Mouse (Mus musculus) layer of hippocampus, adult 9-10 months (tissue): ENCODE measurements around the gene Gprc5b.
A peak's percentile ranks its signal among the peaks of the same experiment; 100 is the strongest.

ENCODE experiments used
- DNase-seq: peaks from one replicate; pipeline ENCODE4 v3.0.0; 2022; ENCODE audit warnings: low spot score

The Gprc5b gene

GRCm38 (mm10) chr7:118989275-118989856 lies 5.6 kb downstream of the Gprc5b start:
- no peak for DNase-seq

GRCm38 (mm10) chr7:118986369-118986768 lies 8.6 kb downstream of the Gprc5b start:
- DNase-seq = no peak

- DNase-seq = no peak
These were observed 9.2 kb downstream of the Gprc5b start for GRCm38 (mm10) chr7:118985786-118986185.

- DNase-seq = peak; percentile 59
These were observed 11.1 kb downstream of the Gprc5b start for GRCm38 (mm10) chr7:118983961-118984360.

- DNase-seq = no peak
These were observed 12.4 kb downstream of the Gprc5b start for GRCm38 (mm10) chr7:118982586-118982985.

- DNase-seq = no peak
These were observed 13.2 kb downstream of the Gprc5b start for GRCm38 (mm10) chr7:118981831-118982230.

- DNase-seq = no peak
These were observed 13.7 kb downstream of the Gprc5b start for GRCm38 (mm10) chr7:118981346-118981745.

- no peak for DNase-seq
These were observed 15.3 kb downstream of the Gprc5b start for GRCm38 (mm10) chr7:118979708-118980107.

- no peak for DNase-seq
These were observed 15.9 kb downstream of the Gprc5b start for GRCm38 (mm10) chr7:118979121-118979520.

- DNase-seq = no peak
These were observed 17.9 kb downstream of the Gprc5b start for GRCm38 (mm10) chr7:118977167-118977543.

- DNase-seq = peak; percentile 51
These were observed 18.4 kb downstream of the Gprc5b start for GRCm38 (mm10) chr7:118976414-118977166.

GRCm38 (mm10) chr7:118975837-118976236 lies 19.2 kb downstream of the Gprc5b start:
- DNase-seq = no peak

- DNase-seq = no peak
These were observed 21.6 kb downstream of the Gprc5b start for GRCm38 (mm10) chr7:118973377-118973776.

GRCm38 (mm10) chr7:118972306-118972705 lies 22.7 kb downstream of the Gprc5b start:
- no peak for DNase-seq

GRCm38 (mm10) chr7:118971499-118971898 lies 23.5 kb downstream of the Gprc5b start:
- no peak for DNase-seq

- DNase-seq = no peak
These were observed 26.1 kb downstream of the Gprc5b start for GRCm38 (mm10) chr7:118968870-118969269.

- no peak for DNase-seq
These were observed 29.8 kb downstream of the Gprc5b start for GRCm38 (mm10) chr7:118965198-118965597.

GRCm38 (mm10) chr7:118964777-118965176 lies 30.2 kb downstream of the Gprc5b start:
- DNase-seq = no peak

- no peak for DNase-seq
These were observed 35.8 kb downstream of the Gprc5b start for GRCm38 (mm10) chr7:118959209-118959608.

- DNase-seq = no peak
These were observed 38.3 kb downstream of the Gprc5b start for GRCm38 (mm10) chr7:118956616-118957246.

- DNase-seq = no peak
These were observed 40.0 kb downstream of the Gprc5b start for GRCm38 (mm10) chr7:118954968-118955367.

GRCm38 (mm10) chr7:118953626-118954282 lies 41.3 kb downstream of the Gprc5b start:
- DNase-seq = no peak

- DNase-seq = no peak
These were observed 45.3 kb downstream of the Gprc5b start for GRCm38 (mm10) chr7:118949749-118950148.
